Mouse (Mus musculus): Measurements from ENCODE around the gene Zc3h12b. TPM values are rescaled to one million over a fixed set of nuclear protein-coding genes. Genes with fewer than 3 reads are reported as not detected.

Zc3h12b gene
- polyA plus RNA-seq (2017; shearing (Covaris generic)): 1 to 10 TPM; 1.2 to 2.0 TPM

GRCm38 (mm10) chrX:95711227-95712111, at the start of gene Zc3h12b:
Gene Zc3h12b (plus strand): TSS chrX:95711678.
- ATAC-seq: peak; percentile 89

GRCm38 (mm10) chrX:95682206-95682605, 29.3 kb upstream of the Zc3h12b start:
- ATAC-seq: no peak

GRCm38 (mm10) chrX:95687119-95687518, 24.4 kb upstream of the Zc3h12b start:
- ATAC-seq: peak; percentile 61

- no peak for ATAC-seq
Measured at GRCm38 (mm10) chrX:95738253-95738652, 26.8 kb downstream of the Zc3h12b start.

- ATAC-seq: no peak
Measured at GRCm38 (mm10) chrX:95795881-95796280, 84.4 kb downstream of the Zc3h12b start.

GRCm38 (mm10) chrX:95801790-95802189, 90.3 kb downstream of the Zc3h12b start:
- ATAC-seq: no peak

- ATAC-seq: no peak
Measured at GRCm38 (mm10) chrX:95852806-95853205, 141.3 kb downstream of the Zc3h12b start.

- ATAC-seq: no peak
Measured at GRCm38 (mm10) chrX:95881111-95881510, 169.6 kb downstream of the Zc3h12b start.

- no peak for ATAC-seq
Measured at GRCm38 (mm10) chrX:95902716-95903115, 191.2 kb downstream of the Zc3h12b start.

GRCm38 (mm10) chrX:95935481-95935880, 224.0 kb downstream of the Zc3h12b start:
- ATAC-seq: no peak

GRCm38 (mm10) chrX:95945496-95945895, 234.0 kb downstream of the Zc3h12b start:
- no peak for ATAC-seq

GRCm38 (mm10) chrX:95948135-95948534, 236.7 kb downstream of the Zc3h12b start:
- ATAC-seq: no peak

GRCm38 (mm10) chrX:95950776-95951175, 239.3 kb downstream of the Zc3h12b start:
- ATAC-seq: peak; percentile 75

- peak; percentile 98 for ATAC-seq
Measured at GRCm38 (mm10) chrX:95956497-95957293, 245.2 kb downstream of the Zc3h12b start, which contains the start of gene Las1l. Gene Las1l (minus strand): TSS chrX:95956962.

- ATAC-seq: peak; percentile 20
Measured at GRCm38 (mm10) chrX:95957461-95957860, 246.0 kb downstream of the Zc3h12b start.

- no peak for ATAC-seq
Measured at GRCm38 (mm10) chrX:95963366-95963765, 251.9 kb downstream of the Zc3h12b start.

- ATAC-seq: no peak
Measured at GRCm38 (mm10) chrX:95965036-95965435, 253.6 kb downstream of the Zc3h12b start.

- ATAC-seq: peak; percentile 60
Measured at GRCm38 (mm10) chrX:95967847-95968593, 256.5 kb downstream of the Zc3h12b start.

GRCm38 (mm10) chrX:95968594-95968965, 257.1 kb downstream of the Zc3h12b start:
- ATAC-seq: peak; percentile 94

GRCm38 (mm10) chrX:95969116-95969515, 257.6 kb downstream of the Zc3h12b start:
- no peak for ATAC-seq

- no peak for ATAC-seq
Measured at GRCm38 (mm10) chrX:95969936-95970335, 258.5 kb downstream of the Zc3h12b start.
